Mouse (Mus musculus) NIH3T3 (cell line): ENCODE results near the gene Pou1f1.

ENCODE experiments used
- DNase-seq: peaks from one replicate; pipeline ENCODE4 v3.0.0-alpha.2; 2012; ENCODE audit warnings: low read depth

The Pou1f1 gene

GRCm38 (mm10) chr16:65520211-65520610 lies at the start of gene Pou1f1:
Gene Pou1f1, plus strand, starts transcription at chr16:65520511.
- no peak for DNase-seq

- peak; percentile 8 for DNase-seq
Measured at GRCm38 (mm10) chr16:65470650-65471049, 49.7 kb upstream of the Pou1f1 start.

- peak; percentile 53 for DNase-seq
Measured at GRCm38 (mm10) chr16:65472472-65473001, 47.8 kb upstream of the Pou1f1 start.

GRCm38 (mm10) chr16:65485726-65486125 lies 34.6 kb upstream of the Pou1f1 start:
- DNase-seq: no peak

GRCm38 (mm10) chr16:65496030-65496429 lies 24.3 kb upstream of the Pou1f1 start:
- DNase-seq: no peak

GRCm38 (mm10) chr16:65497049-65497448 lies 23.3 kb upstream of the Pou1f1 start:
- peak; percentile 66 for DNase-seq

- no peak for DNase-seq
Measured at GRCm38 (mm10) chr16:65514223-65514622, 6.1 kb upstream of the Pou1f1 start.

- no peak for DNase-seq
Measured at GRCm38 (mm10) chr16:65526004-65526403, 5.7 kb downstream of the Pou1f1 start.

- no peak for DNase-seq
Measured at GRCm38 (mm10) chr16:65526695-65527094, 6.4 kb downstream of the Pou1f1 start.

GRCm38 (mm10) chr16:65529589-65529988 lies 9.3 kb downstream of the Pou1f1 start:
- no peak for DNase-seq

- DNase-seq: no peak
Measured at GRCm38 (mm10) chr16:65531663-65532062, 11.4 kb downstream of the Pou1f1 start.

- peak; percentile 67 for DNase-seq
Measured at GRCm38 (mm10) chr16:65533315-65533999, 13.1 kb downstream of the Pou1f1 start.

GRCm38 (mm10) chr16:65543676-65544293 lies 23.5 kb downstream of the Pou1f1 start:
- no peak for DNase-seq

GRCm38 (mm10) chr16:65548960-65549359 lies 28.6 kb downstream of the Pou1f1 start:
- DNase-seq: no peak

- no peak for DNase-seq
Measured at GRCm38 (mm10) chr16:65550814-65551213, 30.5 kb downstream of the Pou1f1 start.

- DNase-seq: no peak
Measured at GRCm38 (mm10) chr16:65554267-65554666, 34.0 kb downstream of the Pou1f1 start.

- DNase-seq: no peak
Measured at GRCm38 (mm10) chr16:65557369-65557768, 37.1 kb downstream of the Pou1f1 start.

- DNase-seq: no peak
Measured at GRCm38 (mm10) chr16:65559591-65559990, 39.3 kb downstream of the Pou1f1 start.

GRCm38 (mm10) chr16:65560996-65561962 lies 41.0 kb downstream of the Pou1f1 start:
- DNase-seq: peak; percentile 41

GRCm38 (mm10) chr16:65561963-65562863 lies 41.9 kb downstream of the Pou1f1 start, which contains the start of gene Chmp2b:
Gene Chmp2b, minus strand, starts transcription at chr16:65562726.
- peak; percentile 90 for DNase-seq

GRCm38 (mm10) chr16:65562864-65563206 lies 42.5 kb downstream of the Pou1f1 start:
- no peak for DNase-seq
